Mouse (Mus musculus) intestine, embryonic 16.5 days (tissue): ENCODE measurements around the gene Hoxc6. TPM values are rescaled to one million over a fixed set of nuclear protein-coding genes. Genes with fewer than 3 reads are reported as not detected.

Experiments used
- ATAC-seq: fragments of 200-750 bp; cut with Nextera tagmentation; 2 replicates; pipeline ENCODE4 v1.8.0; 2017; ENCODE audit warnings: moderate TSS enrichment, moderate library complexity
- H3K27ac ChIP-seq: fragments of 300-500 bp; sonication (generic); 2 replicates; pipeline ENCODE4 v1.5.1; 2014; ENCODE audit warnings: mild to moderate bottlenecking, low read length
- H3K27me3 ChIP-seq: fragments of 300-500 bp; sonication (generic); replicated peaks from 2 replicates; pipeline ENCODE4 v1.6.1; 2014; ENCODE audit warnings: low read length, control low read depth, mixed read lengths; ENCODE audit not compliant: control insufficient read depth, insufficient read depth
- H3K36me3 ChIP-seq: fragments of 300-500 bp; sonication (generic); 2 replicates; pipeline ENCODE4 v1.6.1; 2014; ENCODE audit warnings: low read length, control low read depth; ENCODE audit not compliant: control insufficient read depth, insufficient read depth
- H3K4me1 ChIP-seq: fragments of 300-500 bp; sonication (generic); 2 replicates; pipeline ENCODE4 v1.6.1; 2014; ENCODE audit warnings: low read length, control low read depth, mixed read lengths; ENCODE audit not compliant: control insufficient read depth, insufficient read depth
- H3K4me2 ChIP-seq: fragments of 300-500 bp; sonication (generic); 2 replicates; pipeline ENCODE4 v1.6.1; 2014; ENCODE audit warnings: low read depth, low read length, control low read depth
- H3K4me3 ChIP-seq: fragments of 300-500 bp; sonication (generic); 2 replicates; pipeline ENCODE4 v1.5.1; 2014; ENCODE audit warnings: mild to moderate bottlenecking, low read length
- H3K9ac ChIP-seq: fragments of 300-500 bp; sonication (generic); 2 replicates; pipeline ENCODE4 v1.6.1; 2014; ENCODE audit warnings: low read depth, low read length
- H3K9me3 ChIP-seq: fragments of 300-500 bp; sonication (generic); 2 replicates; pipeline ENCODE4 v1.6.1; 2016; ENCODE audit warnings: low read length, control low read depth; ENCODE audit not compliant: control insufficient read depth
- WGBS: fragments of 180-500 bp; shearing (Covaris S2); extraction: QIAGEN DNeasy Blood & Tissue Kit; methylation state at CpG from one replicate; pipeline ENCODE4 v1.1.7; 2014; 5-methylcytosine and 5-hydroxymethylcytosine counted together
- polyA plus RNA-seq: library from polyadenylated mRNA; unstranded; fragments of >200 nt; fragmentation: Nextera tagmentation; extraction: Ambion mirVana; gene quantifications from 2 replicates; pipeline ENCODE4 v1.2.1, GENCODE M21; 2015

The Hoxc6 gene
- polyA plus RNA-seq, 1 experiment from 2014 or later: 3.2 TPM

DNA sequence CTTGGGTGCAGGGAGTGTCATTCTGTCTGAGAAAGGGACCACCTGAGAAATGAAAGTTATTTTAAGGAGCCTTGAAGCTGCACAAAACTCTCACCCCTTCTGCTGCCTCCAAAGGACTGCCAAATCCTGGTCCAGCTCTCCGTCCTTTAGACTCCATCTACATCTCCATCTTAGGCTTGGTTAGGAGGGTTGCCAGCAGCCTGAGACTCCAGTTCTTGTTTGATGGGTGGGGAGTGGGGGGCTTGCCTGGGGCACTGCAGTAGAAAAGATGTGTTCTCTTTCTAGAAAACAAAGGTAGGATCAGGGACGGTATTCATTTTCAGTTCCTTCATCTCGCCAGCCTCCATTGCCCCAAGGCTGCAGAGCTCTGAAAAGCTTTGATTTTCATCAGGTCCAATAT lies 626 bp upstream of the Hoxc6 start:
- Histone ChIP-seq H3K36me3 (no peaks in the 10 kb centered on the region), H3K27ac (peak overlapping the region; percentile 78), H3K27me3 (peaks cover 79% of the 10 kb centered on the region), H3K4me2 (peak overlapping the region; percentile 41; the same call in 1 of the 2 replicates), H3K4me1 (peaks cover 8% of the 10 kb centered on the region; the same call in 1 of the 2 replicates), H3K9ac (peak overlapping the region; percentile 43; the same call in 1 of the 2 replicates), H3K9me3 (no peaks in the 10 kb centered on the region), H3K4me3 (peak overlapping the region; percentile 49)
- WGBS: 7% methylated on average over 3 of the region's 3 CpGs
- ATAC-seq: no peak

DNA sequence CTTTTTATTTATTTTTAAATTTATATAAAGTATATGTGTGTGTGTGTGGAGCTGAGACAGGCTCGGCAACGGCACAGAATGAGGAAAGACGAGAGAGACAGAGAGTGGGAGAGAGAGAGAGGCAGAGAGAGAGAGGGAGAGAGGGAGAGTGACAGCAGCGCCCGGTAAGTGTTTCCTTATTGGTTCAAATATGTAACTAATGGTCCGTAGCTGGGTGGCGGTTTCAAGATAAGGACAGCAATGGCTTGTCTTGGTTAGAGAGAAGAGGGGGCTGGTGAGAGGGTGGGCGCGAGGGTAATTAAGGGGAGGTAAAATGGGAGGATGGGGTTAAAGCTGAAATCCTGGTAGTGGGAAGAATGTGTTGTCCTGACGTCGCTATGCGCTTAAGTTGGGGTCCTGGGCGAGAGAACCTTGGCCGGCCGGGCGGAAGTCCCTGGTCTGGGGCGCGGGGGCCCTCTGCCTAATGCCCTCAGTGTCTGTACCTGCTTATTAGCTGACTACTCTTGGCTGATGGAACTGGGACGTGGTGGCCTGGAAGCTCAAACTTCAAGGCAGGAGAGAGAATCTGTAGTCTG lies 638 bp downstream of the Hoxc6 start:
- Histone ChIP-seq H3K4me2 (peak overlapping the region; percentile 72), H3K9me3 (no peaks in the 10 kb centered on the region), H3K36me3 (no peaks in the 10 kb centered on the region), H3K4me1 (peaks cover 8% of the 10 kb centered on the region; the same call in 1 of the 2 replicates), H3K27ac (peak overlapping the region; percentile 78), H3K27me3 (peaks cover 83% of the 10 kb centered on the region), H3K4me3 (peak overlapping the region; percentile 49), H3K9ac (peak overlapping the region; percentile 72)
- peak; percentile 36 for ATAC-seq
- WGBS: 1% methylated on average over 19 of the region's 19 CpGs

DNA sequence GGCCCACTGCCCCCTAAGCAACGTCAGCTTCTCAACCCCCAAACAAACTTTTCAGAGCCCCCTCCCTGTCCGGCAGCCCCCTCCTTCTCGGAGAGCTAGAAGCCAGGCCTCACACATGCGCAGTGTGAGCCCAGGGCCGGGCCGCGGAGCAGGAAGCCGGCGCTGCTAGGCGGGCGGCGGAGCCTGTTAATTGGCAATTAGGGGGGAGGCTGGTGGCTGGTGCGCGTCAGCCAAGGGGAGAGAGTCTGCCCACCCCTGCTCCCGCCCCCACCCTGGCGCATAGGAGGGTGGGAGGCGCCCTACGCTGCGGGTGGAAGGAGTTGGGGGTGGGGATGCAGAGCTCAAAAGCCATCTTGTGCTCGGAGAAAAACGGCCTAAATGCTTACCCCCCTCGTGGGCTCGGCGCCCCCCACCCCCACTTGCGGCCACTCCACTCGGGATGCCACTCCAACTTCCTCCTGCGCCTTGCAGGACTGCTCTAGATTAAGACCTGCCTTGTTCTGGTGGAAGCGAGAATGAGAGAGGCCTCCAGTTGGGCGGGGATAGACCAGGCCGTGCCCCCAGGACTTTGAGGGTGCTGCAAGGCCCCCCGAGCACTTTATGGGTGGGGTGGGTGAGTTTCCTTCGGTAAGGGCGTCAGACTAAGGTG lies 1.2 kb downstream of the Hoxc6 start:
- peak overlapping the region; percentile 72 for H3K9ac ChIP-seq
- peak overlapping the region; percentile 49 for H3K4me3 ChIP-seq
- ATAC-seq: peak; percentile 76
- peaks cover 8% of the 10 kb centered on the region; the same call in 1 of the 2 replicates for H3K4me1 ChIP-seq
- no peaks in the 10 kb centered on the region for H3K9me3 ChIP-seq
- peak overlapping the region; percentile 72 for H3K4me2 ChIP-seq
- H3K36me3 ChIP-seq: no peaks in the 10 kb centered on the region
- peaks cover 88% of the 10 kb centered on the region for H3K27me3 ChIP-seq
- peak overlapping the region; percentile 78 for H3K27ac ChIP-seq
- 1% methylated on average over 33 of the region's 33 CpGs for WGBS

DNA sequence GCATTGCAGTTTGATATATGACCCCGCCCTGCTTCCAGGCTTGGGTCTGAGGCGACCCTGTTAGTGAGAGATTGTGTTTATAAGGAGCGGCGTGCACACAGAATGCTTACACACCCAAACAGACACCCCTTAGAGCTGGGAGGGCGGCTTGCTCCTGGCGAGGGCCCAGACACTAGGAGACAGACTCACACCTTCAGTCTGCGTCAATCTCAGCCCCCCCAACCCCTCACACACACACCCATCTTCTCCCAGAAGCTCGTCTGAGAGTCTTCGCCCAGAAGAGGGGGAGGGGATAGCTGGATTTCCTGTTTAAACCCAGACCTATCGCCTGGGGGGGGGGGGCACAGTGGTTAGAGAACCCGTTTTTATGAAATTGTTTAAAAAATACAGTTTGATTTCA lies 1.9 kb downstream of the Hoxc6 start:
- peak overlapping the region; percentile 78 for H3K27ac ChIP-seq
- peaks cover 88% of the 10 kb centered on the region for H3K27me3 ChIP-seq
- peak; percentile 16 for ATAC-seq
- WGBS: 7% methylated on average over 11 of the region's 11 CpGs
- H3K4me2 ChIP-seq: peak overlapping the region; percentile 72
- H3K36me3 ChIP-seq: no peaks in the 10 kb centered on the region
- H3K9me3 ChIP-seq: no peaks in the 10 kb centered on the region
- H3K9ac ChIP-seq: peak overlapping the region; percentile 72
- peaks cover 8% of the 10 kb centered on the region; the same call in 1 of the 2 replicates for H3K4me1 ChIP-seq
- H3K4me3 ChIP-seq: peak overlapping the region; percentile 49

- H3K9ac ChIP-seq: peak overlapping the region; percentile 72
- H3K4me1 ChIP-seq: peaks cover 8% of the 10 kb centered on the region; the same call in 1 of the 2 replicates
- peaks cover 88% of the 10 kb centered on the region for H3K27me3 ChIP-seq
- H3K36me3 ChIP-seq: no peaks in the 10 kb centered on the region
- ATAC-seq: no peak
- peak overlapping the region; percentile 78 for H3K27ac ChIP-seq
- H3K9me3 ChIP-seq: no peaks in the 10 kb centered on the region
- peak overlapping the region; percentile 72 for H3K4me2 ChIP-seq
- peak overlapping the region; percentile 49 for H3K4me3 ChIP-seq
- WGBS: 5% methylated on average over 24 of the region's 24 CpGs
Measured at GRCm38 (mm10) chr15:103000501-103000901, 2.4 kb downstream of the Hoxc6 start.

- WGBS: 59% methylated on average over 2 of the region's 2 CpGs
- no peak overlapping the region for H3K27ac ChIP-seq
- no peak for ATAC-seq
- peaks cover 8% of the 10 kb centered on the region; the same call in 1 of the 2 replicates for H3K4me1 ChIP-seq
- no peaks in the 10 kb centered on the region for H3K36me3 ChIP-seq
- H3K9ac ChIP-seq: 0 out of 2 replicates have a peak overlapping the region, but pooled peaks have one; percentile 72
- H3K9me3 ChIP-seq: no peaks in the 10 kb centered on the region
- peaks cover 91% of the 10 kb centered on the region for H3K27me3 ChIP-seq
- H3K4me3 ChIP-seq: peak overlapping the region; percentile 49
- peak overlapping the region; percentile 72 for H3K4me2 ChIP-seq
Measured at GRCm38 (mm10) chr15:103001370-103001769, 3.3 kb downstream of the Hoxc6 start.

DNA sequence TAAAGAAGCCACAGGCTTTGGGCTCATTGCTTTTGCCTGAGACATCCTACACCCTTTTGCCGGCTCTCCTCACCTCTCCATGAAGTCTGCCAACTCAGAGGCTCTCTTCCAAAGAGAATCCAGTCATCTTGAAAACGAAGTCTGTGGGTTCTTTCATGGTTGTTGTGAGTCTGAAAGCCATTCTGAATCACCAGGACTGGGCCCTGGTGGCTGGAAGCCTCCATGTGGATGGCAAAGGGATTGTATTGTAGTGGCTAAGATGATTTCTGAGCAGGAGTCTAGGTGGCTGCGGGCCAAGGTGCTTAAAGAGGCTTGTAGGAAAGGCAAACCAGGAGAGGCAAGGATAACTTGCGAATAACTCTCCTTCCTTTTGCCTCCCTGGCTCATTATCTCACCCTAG lies 4.1 kb downstream of the Hoxc6 start:
- H3K4me3 ChIP-seq: no peak overlapping the region
- peaks cover 8% of the 10 kb centered on the region; the same call in 1 of the 2 replicates for H3K4me1 ChIP-seq

DNA sequence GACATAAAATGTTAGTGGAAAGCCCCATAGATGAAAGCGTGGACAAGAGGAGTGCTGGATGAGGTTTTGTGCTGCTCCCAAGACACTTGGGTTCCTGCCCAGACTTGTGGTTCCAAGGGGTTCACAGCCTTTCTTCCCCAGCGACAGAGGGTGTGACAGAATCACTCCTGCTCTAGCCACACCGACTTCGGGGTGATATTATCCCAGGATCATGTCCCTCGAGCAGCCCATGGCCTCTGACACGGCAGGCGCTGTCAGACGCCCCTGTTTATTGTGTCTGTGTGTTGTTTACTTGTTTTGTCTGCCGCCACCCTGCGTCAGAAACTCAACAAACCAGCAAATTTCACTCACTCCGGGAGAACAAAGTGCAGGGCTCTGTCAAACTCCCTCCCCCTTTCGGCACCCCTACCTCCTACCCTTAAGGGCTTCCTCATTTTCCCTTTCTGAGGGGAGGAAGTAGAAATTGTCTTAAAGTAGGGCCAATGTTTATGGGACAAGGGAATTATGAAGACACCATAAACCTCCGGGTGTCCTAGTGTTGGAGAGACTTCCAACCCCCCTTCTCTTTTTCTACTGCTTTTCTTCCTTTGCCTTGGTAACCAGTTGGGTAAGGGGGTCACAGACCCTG lies 4.9 kb downstream of the Hoxc6 start:
- peaks cover 8% of the 10 kb centered on the region; the same call in 1 of the 2 replicates for H3K4me1 ChIP-seq
- peaks cover 91% of the 10 kb centered on the region for H3K27me3 ChIP-seq
- H3K4me3 ChIP-seq: no peak overlapping the region
- H3K36me3 ChIP-seq: no peaks in the 10 kb centered on the region
- H3K27ac ChIP-seq: 0 out of 2 replicates have a peak overlapping the region, but pooled peaks have one; percentile 27
- H3K4me2 ChIP-seq: peak overlapping the region; percentile 29
- ATAC-seq: no peak
- H3K9me3 ChIP-seq: no peaks in the 10 kb centered on the region
- no peak overlapping the region for H3K9ac ChIP-seq
- WGBS: 15% methylated on average over 13 of the region's 13 CpGs

More for the DNA sequence above, 4.1 kb downstream of the Hoxc6 start:
- 31% methylated on average over 4 of the region's 4 CpGs for whole genome bisulfite sequencing
- H3K27ac ChIP-seq: no peak overlapping the region
- H3K9me3 ChIP-seq: no peaks in the 10 kb centered on the region
- H3K4me2 ChIP-seq: peak overlapping the region; percentile 72
- no peak overlapping the region for H3K9ac ChIP-seq
- peaks cover 92% of the 10 kb centered on the region for H3K27me3 ChIP-seq
- H3K36me3 ChIP-seq: no peaks in the 10 kb centered on the region
- ATAC-seq: no peak

DNA sequence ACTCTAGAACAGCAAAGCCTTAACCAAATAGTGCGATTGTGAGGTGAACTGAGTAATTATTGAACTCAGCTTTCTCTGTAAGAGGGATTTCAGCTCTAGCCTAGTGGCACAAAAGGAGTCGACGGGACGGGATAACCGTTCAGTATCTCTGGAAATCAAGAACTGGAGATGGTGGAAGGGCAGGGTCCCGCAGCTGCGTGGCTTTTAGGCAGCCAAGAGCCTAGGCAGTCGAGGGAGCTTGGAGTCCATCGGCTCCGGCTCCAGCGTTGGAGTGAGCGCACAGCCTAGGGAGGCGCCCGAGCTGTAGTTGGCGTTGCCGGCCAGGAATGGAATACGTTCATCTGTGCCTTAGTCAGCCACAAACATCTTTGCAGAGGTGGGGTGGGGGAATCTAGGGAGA lies 7.3 kb downstream of the Hoxc6 start:
- Histone ChIP-seq H3K36me3 (no peaks in the 10 kb centered on the region), H3K9me3 (no peaks in the 10 kb centered on the region), H3K9ac (peak overlapping the region; percentile 63), H3K27ac (peak overlapping the region; percentile 80), H3K4me2 (peak overlapping the region; percentile 32), H3K4me3 (peak overlapping the region; percentile 25), H3K4me1 (peaks cover 13% of the 10 kb centered on the region), H3K27me3 (peaks cover 87% of the 10 kb centered on the region)
- ATAC-seq: no peak
- 3% methylated on average over 17 of the region's 17 CpGs for WGBS
